Mouse (Mus musculus): ENCODE measurements around the gene Hrh1. TPM values are rescaled to one million over a fixed set of nuclear protein-coding genes. Genes with fewer than 3 reads are reported as not detected.

The Hrh1 gene
- polyA plus RNA-seq, 1 experiment from 2014 or later, result not detected

- 74% methylated on average over 3 of the region's 3 CpGs for WGBS (ENCODE audit: insufficient replicate concordance)
- no peak for ATAC-seq (replicated peaks; ENCODE audit: insufficient number of reproducible peaks, low FRiP score, low TSS enrichment)
- Histone ChIP-seq H3K4me3 (ENCODE audit: low read depth, low read length) (no peak overlapping the region), H3K27ac (ENCODE audit: low read depth, low read length) (no peak overlapping the region), H3K9me3 (replicated peaks; ENCODE audit: control insufficient read depth, low read length) (no peaks in the 10 kb centered on the region; the same call in 1 of the 2 replicates), H3K4me2 (no peak overlapping the region), H3K27me3 (ENCODE audit: control insufficient read depth, insufficient read depth, low read length) (no peaks in the 10 kb centered on the region), H3K4me1 (ENCODE audit: control insufficient read depth, insufficient read depth, low read length) (no peaks in the 10 kb centered on the region), H3K9ac (ENCODE audit: low read depth, low read length) (no peak overlapping the region), H3K36me3 (ENCODE audit: control insufficient read depth, insufficient read depth, low read length) (no peaks in the 10 kb centered on the region)
These were observed 59.6 kb downstream of the Hrh1 start for GRCm38 (mm10) chr6:114457299-114457698.

- 66% methylated on average over 5 of the region's 5 CpGs for WGBS (ENCODE audit: insufficient replicate concordance)
- no peak overlapping the region for H3K27ac ChIP-seq (ENCODE audit: low read depth, low read length)
- no peak overlapping the region for H3K9ac ChIP-seq (ENCODE audit: low read depth, low read length)
- H3K4me2 ChIP-seq, result no peak overlapping the region
- no peak for ATAC-seq (replicated peaks; ENCODE audit: insufficient number of reproducible peaks, low FRiP score, low TSS enrichment)
- no peaks in the 10 kb centered on the region; the same call in 1 of the 2 replicates for H3K9me3 ChIP-seq (replicated peaks; ENCODE audit: control insufficient read depth, low read length)
- no peaks in the 10 kb centered on the region for H3K36me3 ChIP-seq (ENCODE audit: control insufficient read depth, insufficient read depth, low read length)
- H3K27me3 ChIP-seq (ENCODE audit: control insufficient read depth, insufficient read depth, low read length), result no peaks in the 10 kb centered on the region
- H3K4me3 ChIP-seq (ENCODE audit: low read depth, low read length), result no peak overlapping the region
- no peaks in the 10 kb centered on the region for H3K4me1 ChIP-seq (ENCODE audit: control insufficient read depth, insufficient read depth, low read length)
These were observed 60.5 kb downstream of the Hrh1 start for GRCm38 (mm10) chr6:114458191-114458590.

- Histone ChIP-seq H3K4me2 (no peak overlapping the region), H3K9me3 (replicated peaks; ENCODE audit: control insufficient read depth, low read length) (no peaks in the 10 kb centered on the region; the same call in 1 of the 2 replicates), H3K27ac (ENCODE audit: low read depth, low read length) (no peak overlapping the region), H3K4me1 (ENCODE audit: control insufficient read depth, insufficient read depth, low read length) (no peaks in the 10 kb centered on the region), H3K27me3 (ENCODE audit: control insufficient read depth, insufficient read depth, low read length) (no peaks in the 10 kb centered on the region), H3K9ac (ENCODE audit: low read depth, low read length) (no peak overlapping the region), H3K4me3 (ENCODE audit: low read depth, low read length) (no peak overlapping the region), H3K36me3 (ENCODE audit: control insufficient read depth, insufficient read depth, low read length) (no peaks in the 10 kb centered on the region)
- WGBS (ENCODE audit: insufficient replicate concordance), result 79% methylated on average over 2 of the region's 2 CpGs
- ATAC-seq (replicated peaks; ENCODE audit: insufficient number of reproducible peaks, low FRiP score, low TSS enrichment), result no peak
These were observed 62.2 kb downstream of the Hrh1 start for GRCm38 (mm10) chr6:114459969-114460368.

- Histone ChIP-seq H3K9ac (ENCODE audit: low read depth, low read length) (no peak overlapping the region), H3K4me1 (ENCODE audit: control insufficient read depth, insufficient read depth, low read length) (no peaks in the 10 kb centered on the region), H3K9me3 (replicated peaks; ENCODE audit: control insufficient read depth, low read length) (no peaks in the 10 kb centered on the region), H3K27ac (ENCODE audit: low read depth, low read length) (no peak overlapping the region), H3K4me2 (no peak overlapping the region), H3K4me3 (ENCODE audit: low read depth, low read length) (no peak overlapping the region), H3K36me3 (ENCODE audit: control insufficient read depth, insufficient read depth, low read length) (no peaks in the 10 kb centered on the region), H3K27me3 (ENCODE audit: control insufficient read depth, insufficient read depth, low read length) (no peaks in the 10 kb centered on the region)
- no peak for ATAC-seq (replicated peaks; ENCODE audit: insufficient number of reproducible peaks, low FRiP score, low TSS enrichment)
These were observed 63.8 kb downstream of the Hrh1 start for GRCm38 (mm10) chr6:114461536-114461935.

GRCm38 (mm10) chr6:114462747-114463146, 65.0 kb downstream of the Hrh1 start:
- WGBS (ENCODE audit: insufficient replicate concordance), result 20% methylated on average over 4 of the region's 4 CpGs
- Histone ChIP-seq H3K4me1 (ENCODE audit: control insufficient read depth, insufficient read depth, low read length) (no peaks in the 10 kb centered on the region), H3K4me3 (ENCODE audit: low read depth, low read length) (no peak overlapping the region), H3K27ac (ENCODE audit: low read depth, low read length) (no peak overlapping the region), H3K9ac (ENCODE audit: low read depth, low read length) (no peak overlapping the region), H3K9me3 (replicated peaks; ENCODE audit: control insufficient read depth, low read length) (no peaks in the 10 kb centered on the region), H3K4me2 (no peak overlapping the region), H3K27me3 (ENCODE audit: control insufficient read depth, insufficient read depth, low read length) (no peaks in the 10 kb centered on the region), H3K36me3 (ENCODE audit: control insufficient read depth, insufficient read depth, low read length) (no peaks in the 10 kb centered on the region)
- no peak for ATAC-seq (replicated peaks; ENCODE audit: insufficient number of reproducible peaks, low FRiP score, low TSS enrichment)

- Histone ChIP-seq H3K4me3 (ENCODE audit: low read depth, low read length) (no peak overlapping the region), H3K27me3 (ENCODE audit: control insufficient read depth, insufficient read depth, low read length) (no peaks in the 10 kb centered on the region), H3K36me3 (ENCODE audit: control insufficient read depth, insufficient read depth, low read length) (no peaks in the 10 kb centered on the region), H3K4me1 (ENCODE audit: control insufficient read depth, insufficient read depth, low read length) (no peaks in the 10 kb centered on the region), H3K9ac (ENCODE audit: low read depth, low read length) (no peak overlapping the region), H3K27ac (ENCODE audit: low read depth, low read length) (no peak overlapping the region), H3K9me3 (replicated peaks; ENCODE audit: control insufficient read depth, low read length) (no peaks in the 10 kb centered on the region), H3K4me2 (no peak overlapping the region)
- WGBS (ENCODE audit: insufficient replicate concordance), result 57% methylated on average over 5 of the region's 5 CpGs
- ATAC-seq (replicated peaks; ENCODE audit: insufficient number of reproducible peaks, low FRiP score, low TSS enrichment), result no peak
These were observed 75.8 kb downstream of the Hrh1 start for GRCm38 (mm10) chr6:114473541-114473940.

- no peaks in the 10 kb centered on the region for H3K27me3 ChIP-seq (ENCODE audit: control insufficient read depth, insufficient read depth, low read length)
- no peaks in the 10 kb centered on the region for H3K36me3 ChIP-seq (ENCODE audit: control insufficient read depth, insufficient read depth, low read length)
- no peaks in the 10 kb centered on the region for H3K4me1 ChIP-seq (ENCODE audit: control insufficient read depth, insufficient read depth, low read length)
- H3K9ac ChIP-seq (ENCODE audit: low read depth, low read length), result no peak overlapping the region
- WGBS (ENCODE audit: insufficient replicate concordance), result 77% methylated on average over 3 of the region's 3 CpGs
- no peak for ATAC-seq (replicated peaks; ENCODE audit: insufficient number of reproducible peaks, low FRiP score, low TSS enrichment)
- H3K4me3 ChIP-seq (ENCODE audit: low read depth, low read length), result no peak overlapping the region
- no peaks in the 10 kb centered on the region for H3K9me3 ChIP-seq (replicated peaks; ENCODE audit: control insufficient read depth, low read length)
- H3K4me2 ChIP-seq, result no peak overlapping the region
- no peak overlapping the region for H3K27ac ChIP-seq (ENCODE audit: low read depth, low read length)
These were observed 76.3 kb downstream of the Hrh1 start for GRCm38 (mm10) chr6:114474059-114474458.

GRCm38 (mm10) chr6:114474911-114475310, 77.2 kb downstream of the Hrh1 start:
- Histone ChIP-seq H3K27ac (ENCODE audit: low read depth, low read length) (no peak overlapping the region), H3K4me2 (no peak overlapping the region), H3K4me1 (ENCODE audit: control insufficient read depth, insufficient read depth, low read length) (no peaks in the 10 kb centered on the region), H3K4me3 (ENCODE audit: low read depth, low read length) (no peak overlapping the region), H3K27me3 (ENCODE audit: control insufficient read depth, insufficient read depth, low read length) (0 out of 2 replicates have a peak, but pooled peaks cover 4% of the 10 kb centered on the region), H3K9ac (ENCODE audit: low read depth, low read length) (no peak overlapping the region), H3K36me3 (ENCODE audit: control insufficient read depth, insufficient read depth, low read length) (no peaks in the 10 kb centered on the region), H3K9me3 (replicated peaks; ENCODE audit: control insufficient read depth, low read length) (no peaks in the 10 kb centered on the region)
- no peak for ATAC-seq (replicated peaks; ENCODE audit: insufficient number of reproducible peaks, low FRiP score, low TSS enrichment)
- 75% methylated on average over 4 of the region's 4 CpGs for WGBS (ENCODE audit: insufficient replicate concordance)

- no peak overlapping the region for H3K27ac ChIP-seq (ENCODE audit: low read depth, low read length)
- no peaks in the 10 kb centered on the region for H3K9me3 ChIP-seq (replicated peaks; ENCODE audit: control insufficient read depth, low read length)
- H3K27me3 ChIP-seq (ENCODE audit: control insufficient read depth, insufficient read depth, low read length), result 0 out of 2 replicates have a peak, but pooled peaks cover 4% of the 10 kb centered on the region
- no peak overlapping the region for H3K4me2 ChIP-seq
- H3K4me3 ChIP-seq (ENCODE audit: low read depth, low read length), result no peak overlapping the region
- ATAC-seq (replicated peaks; ENCODE audit: insufficient number of reproducible peaks, low FRiP score, low TSS enrichment), result no peak
- no peaks in the 10 kb centered on the region for H3K4me1 ChIP-seq (ENCODE audit: control insufficient read depth, insufficient read depth, low read length)
- H3K36me3 ChIP-seq (ENCODE audit: control insufficient read depth, insufficient read depth, low read length), result no peaks in the 10 kb centered on the region
- H3K9ac ChIP-seq (ENCODE audit: low read depth, low read length), result no peak overlapping the region
- 29% methylated on average over 4 of the region's 4 CpGs for WGBS (ENCODE audit: insufficient replicate concordance)
These were observed 81.0 kb downstream of the Hrh1 start for GRCm38 (mm10) chr6:114478771-114479170.

Measured in heart, embryonic 11.5 days (tissue).